Mouse (Mus musculus) hindbrain, embryonic 14.5 days (tissue): ENCODE measurements around the gene Arl11. TPM values are rescaled to one million over a fixed set of nuclear protein-coding genes. Genes with fewer than 3 reads are reported as not detected.

Experiments used
- ATAC-seq: fragments of 200-750 bp; cut with Nextera tagmentation; 2 replicates; pipeline ENCODE4 v1.8.0; 2017; ENCODE audit warnings: moderate number of reproducible peaks, mild to moderate bottlenecking, moderate TSS enrichment, moderate library complexity; ENCODE audit not compliant: low FRiP score
- DNase-seq: peaks from one replicate; pipeline ENCODE4 v3.0.0-alpha.2; 2015; ENCODE audit warnings: low spot score
- H3K27ac ChIP-seq: fragments of 300-500 bp; sonication (generic); 2 replicates; pipeline ENCODE4 v1.5.1; 2014; ENCODE audit warnings: mild to moderate bottlenecking, moderate library complexity
- H3K27me3 ChIP-seq: fragments of 300-500 bp; sonication (generic); 2 replicates; pipeline ENCODE4 v1.6.1; 2014; ENCODE audit warnings: mild to moderate bottlenecking, low read length, mixed read lengths; ENCODE audit not compliant: control insufficient read depth, insufficient read depth
- H3K36me3 ChIP-seq: fragments of 300-500 bp; sonication (generic); replicated peaks from 2 replicates; pipeline ENCODE4 v1.6.1; 2014; ENCODE audit not compliant: control insufficient read depth, insufficient read depth
- H3K4me1 ChIP-seq: fragments of 300-500 bp; sonication (generic); replicated peaks from 2 replicates; pipeline ENCODE4 v1.6.1; 2014; ENCODE audit warnings: antibody characterized with exemption, low read length, mixed read lengths; ENCODE audit not compliant: control insufficient read depth, insufficient read depth
- H3K4me2 ChIP-seq: fragments of 300-500 bp; sonication (generic); replicated peaks from 2 replicates; pipeline ENCODE4 v1.6.1; 2014; ENCODE audit warnings: mild to moderate bottlenecking, moderate library complexity
- H3K4me3 ChIP-seq: fragments of 300-500 bp; sonication (generic); replicated peaks from 2 replicates; pipeline ENCODE4 v1.5.1; 2014; ENCODE audit warnings: mild to moderate bottlenecking, low read length
- H3K9ac ChIP-seq: fragments of 300-500 bp; sonication (generic); 2 replicates; pipeline ENCODE4 v1.6.1; 2014
- H3K9me3 ChIP-seq: fragments of 300-500 bp; sonication (generic); 2 replicates; pipeline ENCODE4 v1.6.1; 2016; ENCODE audit warnings: low read length; ENCODE audit not compliant: control insufficient read depth
- WGBS: fragments of 180-500 bp; shearing (Covaris S2); extraction: QIAGEN DNeasy Blood & Tissue Kit; methylation state at CpG from one replicate; pipeline ENCODE4 v1.1.7; 2014; 5-methylcytosine and 5-hydroxymethylcytosine counted together
- polyA plus RNA-seq: library from polyadenylated mRNA; unstranded; fragments of >200 nt; fragmentation: Nextera tagmentation; extraction: Ambion mirVana; gene quantifications from 2 replicates; pipeline ENCODE4 v1.2.1, GENCODE M21; 2014

Gene Arl11
- polyA plus RNA-seq, 1 experiment from 2014 or later = 0.25 TPM

DNA sequence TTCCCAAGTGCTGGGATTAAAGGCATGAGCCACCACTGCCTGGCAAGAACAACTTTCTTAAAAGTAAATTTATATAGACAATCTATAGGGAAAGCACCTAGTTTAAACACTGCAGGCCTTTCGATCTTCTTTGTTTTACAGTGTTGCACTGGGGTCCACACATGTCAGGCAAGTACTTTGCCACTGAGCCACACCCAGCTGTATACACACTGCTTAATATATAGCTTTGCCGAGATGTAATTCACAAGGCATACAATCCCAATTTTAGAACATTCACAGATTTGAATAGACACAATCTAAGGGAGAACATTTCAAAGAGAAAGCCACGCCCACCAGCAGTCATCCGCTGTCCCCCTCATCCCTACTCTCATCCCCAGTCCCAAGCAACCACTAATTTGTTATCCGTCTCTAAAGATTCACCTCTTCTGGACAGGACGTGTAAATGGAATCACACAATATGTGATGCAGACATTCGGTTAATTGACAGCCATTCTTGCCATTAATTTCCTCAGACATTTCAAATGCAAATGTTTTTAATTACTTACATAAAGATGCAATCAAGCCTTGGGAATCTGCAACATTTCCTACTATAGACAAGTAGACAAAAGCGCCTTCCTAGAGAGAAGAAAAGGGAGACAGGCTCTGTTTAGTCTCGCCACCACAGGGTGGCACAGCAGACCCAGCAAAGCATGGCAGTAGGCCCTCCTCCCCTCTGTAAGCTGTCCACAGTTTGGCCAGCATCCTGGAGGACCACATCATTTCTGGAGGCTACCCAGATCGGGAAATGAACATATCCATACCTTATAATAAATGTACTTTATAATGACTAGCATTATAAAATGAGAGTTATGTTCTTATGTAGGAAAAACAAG is 37.5 kb downstream of the Arl11 start:
- Histone ChIP-seq H3K27me3 (no peaks in the 10 kb centered on the region), H3K27ac (no peak overlapping the region), H3K4me2 (no peak overlapping the region), H3K4me1 (no peaks in the 10 kb centered on the region), H3K9me3 (no peaks in the 10 kb centered on the region), H3K4me3 (no peak overlapping the region), H3K36me3 (no peaks in the 10 kb centered on the region), H3K9ac (no peak overlapping the region)
- 49% methylated on average over 10 of the region's 10 CpGs for WGBS
- peak; percentile 59; the same call in 1 of the 2 replicates for ATAC-seq
- peak; percentile 46 for DNase-seq

DNA sequence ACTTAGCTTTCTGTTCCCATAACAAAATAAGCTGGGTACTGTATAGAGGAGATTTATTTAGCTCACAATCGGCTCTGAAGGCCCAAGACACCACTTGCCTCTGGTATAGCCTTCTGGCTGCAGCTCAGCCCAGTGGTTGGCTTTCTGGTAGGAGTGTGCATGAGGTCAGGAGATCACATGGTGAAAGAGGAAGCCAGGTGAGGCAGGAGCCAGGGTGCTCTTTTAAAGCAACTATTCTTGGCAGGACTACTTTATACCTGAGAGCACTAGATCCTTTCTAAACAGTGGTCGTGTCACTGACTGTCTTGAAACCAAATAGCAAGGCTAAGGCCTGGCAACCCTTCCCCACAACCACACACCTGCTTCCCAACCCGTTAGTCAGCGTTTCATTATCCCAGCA is 40.3 kb downstream of the Arl11 start:
- ATAC-seq (no peak), DNase-seq (no peak)
- H3K4me3 ChIP-seq = no peak overlapping the region
- H3K27ac ChIP-seq = no peak overlapping the region
- no peak overlapping the region for H3K4me2 ChIP-seq
- no peaks in the 10 kb centered on the region for H3K27me3 ChIP-seq
- H3K9ac ChIP-seq = no peak overlapping the region
- 97% methylated on average over 4 of the region's 4 CpGs for WGBS
- H3K36me3 ChIP-seq = no peaks in the 10 kb centered on the region
- H3K9me3 ChIP-seq = no peaks in the 10 kb centered on the region
- no peaks in the 10 kb centered on the region for H3K4me1 ChIP-seq

DNA sequence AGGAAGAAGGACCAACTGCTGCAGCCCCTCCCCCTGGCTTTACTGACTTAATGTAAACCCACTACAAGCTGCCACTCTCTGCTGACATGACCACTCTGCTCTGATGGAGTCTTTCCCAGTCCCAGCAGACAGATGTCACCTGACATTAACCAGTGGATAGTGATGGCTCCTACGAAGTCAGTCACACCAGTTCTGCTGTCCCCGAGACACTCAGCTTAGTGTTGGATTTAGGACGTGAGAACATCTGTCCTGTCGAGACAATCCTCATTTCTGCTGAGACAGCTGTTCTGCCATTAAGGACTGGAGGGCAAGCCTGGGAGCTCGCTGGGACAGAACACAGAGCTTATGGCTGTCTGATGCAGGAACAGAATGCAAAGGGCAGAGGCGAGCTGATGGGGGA is 41.3 kb downstream of the Arl11 start:
- no peak for DNase-seq
- ATAC-seq = no peak
- Histone ChIP-seq H3K27me3 (no peaks in the 10 kb centered on the region), H3K27ac (no peak overlapping the region), H3K4me2 (no peak overlapping the region), H3K9ac (no peak overlapping the region), H3K4me1 (no peaks in the 10 kb centered on the region), H3K9me3 (no peaks in the 10 kb centered on the region), H3K4me3 (no peak overlapping the region), H3K36me3 (no peaks in the 10 kb centered on the region)
- 73% methylated on average over 6 of the region's 6 CpGs for WGBS

DNA sequence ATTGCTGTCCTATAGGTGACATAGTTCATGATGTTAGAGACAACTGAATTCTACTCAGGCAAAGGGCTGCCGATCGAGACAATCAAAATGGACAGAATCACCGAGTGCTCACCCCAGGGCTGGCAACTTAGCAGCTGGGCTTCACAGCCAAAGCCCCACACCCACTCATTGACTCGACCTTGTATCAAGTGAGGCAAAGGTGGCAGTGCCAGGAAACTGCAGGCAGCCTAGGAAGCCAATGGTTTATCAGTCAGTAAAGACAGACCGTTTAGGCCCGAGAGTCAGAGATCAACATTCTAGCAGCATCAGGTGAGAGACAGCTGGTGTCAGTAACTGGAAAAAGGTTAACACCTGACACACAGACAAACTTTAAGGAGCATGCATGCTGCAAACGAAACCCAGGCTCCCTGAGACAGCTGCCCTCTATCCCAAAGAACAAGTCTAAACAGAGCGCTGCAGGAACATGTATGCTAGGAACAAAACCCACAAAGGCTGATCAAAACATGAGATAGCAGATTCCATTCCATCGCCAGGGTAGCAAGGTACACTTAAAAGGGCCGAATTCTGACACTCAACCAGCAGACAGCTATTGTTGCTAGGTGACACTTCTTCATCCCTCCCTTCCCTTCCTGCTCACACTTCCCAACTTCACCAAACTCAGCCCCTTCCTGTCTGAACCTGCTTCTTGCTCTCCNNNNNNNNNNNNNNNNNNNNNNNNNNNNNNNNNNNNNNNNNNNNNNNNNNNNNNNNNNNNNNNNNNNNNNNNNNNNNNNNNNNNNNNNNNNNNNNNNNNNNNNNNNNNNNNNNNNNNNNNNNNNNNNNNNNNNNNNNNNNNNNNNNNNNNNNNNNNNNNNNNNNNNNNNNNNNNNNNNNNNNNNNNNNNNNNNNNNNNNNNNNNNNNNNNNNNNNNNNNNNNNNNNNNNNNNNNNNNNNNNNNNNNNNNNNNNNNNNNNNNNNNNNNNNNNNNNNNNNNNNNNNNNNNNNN is 45.0 kb downstream of the Arl11 start:
- Histone ChIP-seq H3K36me3 (no peaks in the 10 kb centered on the region), H3K27me3 (no peaks in the 10 kb centered on the region), H3K27ac (no peak overlapping the region), H3K4me2 (no peak overlapping the region), H3K9me3 (no peaks in the 10 kb centered on the region), H3K4me1 (peaks cover 6% of the 10 kb centered on the region; the same call in 1 of the 2 replicates), H3K4me3 (no peak overlapping the region), H3K9ac (no peak overlapping the region)
- WGBS = 78% methylated on average over 10 of the region's 10 CpGs
- ATAC-seq (no peak), DNase-seq (no peak)

DNA sequence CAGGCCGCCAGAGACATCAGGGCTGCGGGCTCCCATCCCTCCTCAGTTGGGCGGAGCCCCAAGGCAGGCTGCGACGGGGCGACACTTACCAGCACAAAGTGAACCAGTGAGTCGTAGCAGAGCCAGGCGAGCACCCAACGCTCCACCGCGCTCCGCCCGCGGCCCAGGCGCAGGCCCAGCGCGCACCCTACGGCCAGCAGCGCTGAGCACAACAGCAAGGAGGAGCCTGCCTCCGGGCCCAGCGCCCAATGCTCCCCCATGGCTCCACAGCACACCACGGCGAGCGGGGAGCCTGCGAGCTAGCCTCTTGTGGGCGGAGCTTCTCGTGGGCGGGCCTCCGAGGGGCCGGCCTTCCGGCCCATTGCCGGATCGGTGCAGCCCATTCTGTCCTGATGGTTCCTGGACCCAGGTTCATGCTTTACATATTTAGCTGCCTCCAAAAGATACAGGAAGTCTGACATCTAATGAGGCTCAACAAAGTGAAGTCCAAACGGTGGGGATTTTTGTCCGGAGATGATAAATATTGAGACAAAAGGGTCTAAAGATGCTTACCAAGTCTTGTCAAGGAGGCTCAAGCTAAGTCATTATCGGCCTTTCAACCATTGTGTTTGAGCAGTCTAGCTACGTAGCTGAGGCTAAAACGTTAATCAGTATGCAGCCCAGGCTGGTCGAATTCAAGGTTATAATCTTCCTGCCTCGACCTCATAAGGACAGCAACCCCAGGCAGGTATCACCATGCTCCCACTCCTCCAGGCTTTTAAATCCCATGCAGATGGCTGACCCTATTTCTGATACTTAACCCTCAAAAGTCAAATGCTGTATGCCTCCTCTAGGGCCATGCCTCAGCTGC is 50.8 kb downstream of the Arl11 start, which contains the start of gene Ebpl:
Gene Ebpl (minus strand): TSS at position 309 of the 850 bp plus-strand sequence.
- no peaks in the 10 kb centered on the region for H3K9me3 ChIP-seq
- H3K27ac ChIP-seq = peak within 1 kb of the TSS; percentile 81
- under 1% methylated on average over 40 of the region's 40 CpGs for WGBS
- no peaks in the 10 kb centered on the region for H3K27me3 ChIP-seq
- ATAC-seq = peak; percentile 95
- peak within 1 kb of the TSS; percentile 67 for H3K4me3 ChIP-seq
- peaks cover 19% of the 10 kb centered on the region for H3K4me1 ChIP-seq
- peaks cover under 1% of the 10 kb centered on the region for H3K36me3 ChIP-seq
- peak within 1 kb of the TSS; percentile 68 for H3K4me2 ChIP-seq
- peak; percentile 82 for DNase-seq
- peak within 1 kb of the TSS; percentile 81 for H3K9ac ChIP-seq

DNA sequence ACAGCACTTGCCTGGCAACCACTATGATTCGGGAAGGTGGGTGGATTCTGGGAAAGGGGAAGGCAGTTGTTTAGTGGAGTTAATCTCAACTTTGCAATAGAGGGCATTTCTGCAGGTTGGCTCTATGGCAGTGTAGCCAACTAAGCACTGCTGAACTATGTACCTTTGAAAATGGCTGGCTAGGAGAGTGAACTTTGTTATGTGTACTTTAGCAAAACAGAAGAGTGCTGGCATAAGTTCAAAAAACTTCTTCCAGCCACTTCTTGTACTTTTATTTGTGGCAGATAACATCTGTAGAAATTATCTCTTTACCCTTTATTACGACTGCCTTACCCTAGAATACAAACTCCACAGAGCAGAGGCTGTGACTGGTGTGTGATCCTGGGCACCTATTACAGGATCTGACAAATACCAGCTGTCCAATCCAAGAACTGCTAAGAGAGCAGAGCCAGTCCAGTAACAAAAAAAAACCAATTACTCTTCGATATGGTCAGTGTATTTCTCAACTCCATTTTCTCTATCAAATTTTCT is 51.5 kb downstream of the Arl11 start:
- Histone ChIP-seq H3K4me2 (peak overlapping the region; percentile 68), H3K4me1 (peaks cover 19% of the 10 kb centered on the region), H3K27ac (peak overlapping the region; percentile 81), H3K36me3 (peaks cover 8% of the 10 kb centered on the region), H3K4me3 (no peak overlapping the region; the same call in 1 of the 2 replicates), H3K9ac (peak overlapping the region; percentile 81), H3K9me3 (no peaks in the 10 kb centered on the region), H3K27me3 (no peaks in the 10 kb centered on the region)
- WGBS = 65% methylated on average over 3 of the region's 3 CpGs
- DNase-seq = no peak
- no peak for ATAC-seq

Other genes starting within 250 kb of the Arl11 start
- 11.7 and 12.6 TPM in 2 replicates for gene Sacs, start 171.3 kb upstream of the Arl11 start, polyA plus RNA-seq
- 0.23 and 0.33 TPM in 2 replicates for gene Sgcg, start 51.3 kb upstream of the Arl11 start, polyA plus RNA-seq
- 10.5 and 10.6 TPM in 2 replicates for gene Ebpl, start 50.7 kb downstream of the Arl11 start, polyA plus RNA-seq
- 83.7 and 93.7 TPM in 2 replicates for gene Kpna3, start 130.1 kb downstream of the Arl11 start, polyA plus RNA-seq
- 57.2 and 68.5 TPM in 2 replicates for gene Spryd7, start 247.1 kb downstream of the Arl11 start, polyA plus RNA-seq